Mouse (Mus musculus) thymus, adult 2 months (tissue): ENCODE results near the gene Txnrd2. TPM values are rescaled to one million over a fixed set of nuclear protein-coding genes. Genes with fewer than 3 reads are reported as not detected.

Experiments
- DNase-seq: peaks from one replicate; pipeline ENCODE4 v3.0.0; 2021
- H3K27ac ChIP-seq: fragments of 200-500 bp; 2 replicates; pipeline ENCODE4 v1.5.1; 2012; ENCODE audit warnings: low read length, control low read depth; ENCODE audit not compliant: control insufficient read depth, insufficient read depth
- H3K27me3 ChIP-seq: fragments of 200-500 bp; 2 replicates; pipeline ENCODE4 v1.6.1; 2012; ENCODE audit warnings: mild to moderate bottlenecking, low read length, moderate library complexity, mixed read lengths; ENCODE audit not compliant: control insufficient read depth, insufficient read depth
- H3K36me3 ChIP-seq: fragments of 200-500 bp; 2 replicates; pipeline ENCODE4 v1.6.1; 2012; ENCODE audit warnings: mild to moderate bottlenecking, low read length, moderate library complexity; ENCODE audit not compliant: control insufficient read depth, insufficient read depth
- H3K4me1 ChIP-seq: fragments of 200-500 bp; replicated peaks from 2 replicates; pipeline ENCODE4 v1.6.1; 2012; ENCODE audit warnings: low read length; ENCODE audit not compliant: control insufficient read depth, insufficient read depth
- H3K4me3 ChIP-seq: fragments of 200-500 bp; 2 replicates; pipeline ENCODE4 v1.5.1; 2012; ENCODE audit warnings: mild to moderate bottlenecking, low read length, control low read depth, moderate library complexity; ENCODE audit not compliant: control insufficient read depth, insufficient read depth
- CTCF ChIP-seq: fragments of 200-500 bp; IDR thresholded peaks from 2 replicates; pipeline ENCODE4 v1.5.1; 2012; ENCODE audit warnings: mild to moderate bottlenecking, control low read depth, low read length, moderate library complexity, borderline replicate concordance; ENCODE audit not compliant: control insufficient read depth, poor library complexity, insufficient read depth; ENCODE audit errors: extremely low read depth
- POLR2A ChIP-seq: fragments of 200-500 bp; IDR thresholded peaks from 2 replicates; pipeline ENCODE4 v1.6.1; 2012; ENCODE audit warnings: mild to moderate bottlenecking, low read length, control low read depth, moderate library complexity; ENCODE audit not compliant: control insufficient read depth, poor library complexity, insufficient read depth; ENCODE audit errors: extremely low read depth
- WGBS: fragments of 180-500 bp; shearing (Covaris S2); methylation state at CpG from one replicate; pipeline ENCODE4 v1.1.7; 2018; 5-methylcytosine and 5-hydroxymethylcytosine counted together
- polyA plus RNA-seq: library from polyadenylated mRNA; depleted of rRNA; stranded (reverse); fragments of >200 nt; gene quantifications from 2 replicates; pipeline ENCODE4 v1.2.3, GENCODE M21; 2012

Txnrd2 gene
- polyA plus RNA-seq, 1 experiment = 10.6 TPM

DNA sequence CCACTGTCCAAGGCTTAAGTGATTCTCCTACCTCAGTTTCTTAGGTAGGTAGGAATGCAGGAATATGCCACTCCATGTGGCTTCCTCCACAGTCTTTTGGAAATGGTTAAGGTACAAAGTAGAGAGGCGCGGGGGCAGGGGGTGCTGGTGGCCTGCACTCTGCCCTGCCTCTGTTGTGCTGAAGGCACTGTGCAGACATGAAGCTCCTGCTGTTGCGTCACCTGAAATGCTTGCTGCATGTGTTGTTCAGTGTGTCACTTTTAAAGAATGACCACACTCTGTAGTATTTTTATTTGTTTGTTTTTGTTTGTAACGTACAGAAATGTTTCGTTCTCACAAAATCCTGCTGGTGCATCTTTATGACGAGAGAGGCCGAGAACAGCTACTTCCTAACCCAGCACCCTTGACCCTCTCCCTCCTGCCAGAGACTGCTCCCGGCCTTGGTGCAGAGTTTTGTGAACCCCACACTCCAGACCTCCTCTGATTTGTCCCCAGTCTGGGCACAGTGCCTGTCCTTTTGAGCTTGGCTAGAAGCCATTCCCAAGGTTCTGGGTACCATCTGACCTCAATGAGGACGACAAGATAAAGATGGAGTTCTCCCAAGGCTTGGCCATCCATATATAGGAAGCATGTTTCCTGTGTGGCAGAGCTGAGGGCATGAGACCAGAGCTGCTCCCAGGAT lies 43.0 kb upstream of the Txnrd2 start:
- peaks cover 14% of the 10 kb centered on the region for H3K4me1 ChIP-seq
- no peak for TF ChIP-seq CTCF
- no peak for TF ChIP-seq POLR2A
- H3K4me3 ChIP-seq = no peak overlapping the region
- WGBS = 94% methylated on average over 9 of the region's 9 CpGs
- no peak for DNase-seq
- H3K27me3 ChIP-seq = no peaks in the 10 kb centered on the region
- H3K27ac ChIP-seq = no peak overlapping the region
- no peaks in the 10 kb centered on the region for H3K36me3 ChIP-seq

DNA sequence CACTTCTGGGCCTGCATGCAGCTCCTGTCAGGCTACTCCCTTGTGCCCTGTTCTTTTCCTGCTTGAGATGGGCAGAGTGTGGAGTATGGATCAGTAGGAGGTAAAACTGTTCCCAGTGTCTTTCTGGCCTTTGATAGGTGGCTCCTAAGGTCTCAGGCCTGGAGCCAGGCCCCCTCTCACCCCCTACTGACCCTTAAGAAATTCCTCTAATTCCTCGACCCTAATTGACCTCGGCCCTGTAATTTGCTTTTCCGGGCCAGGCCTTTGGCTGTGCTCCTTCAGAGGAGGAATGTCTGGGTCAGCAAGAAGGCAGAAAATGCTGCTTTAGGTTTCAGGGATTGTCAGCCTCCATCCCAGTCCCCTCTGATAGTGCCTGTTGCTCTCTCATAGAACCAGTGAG lies 42.4 kb upstream of the Txnrd2 start:
- no peak for DNase-seq
- Histone ChIP-seq H3K27me3 (no peaks in the 10 kb centered on the region), H3K36me3 (no peaks in the 10 kb centered on the region), H3K4me1 (peaks cover 20% of the 10 kb centered on the region), H3K4me3 (no peak overlapping the region), H3K27ac (no peak overlapping the region)
- TF ChIP-seq POLR2A = no peak
- no peak for TF ChIP-seq CTCF
- whole genome bisulfite sequencing = 89% methylated on average over 3 of the region's 3 CpGs

GRCm38 (mm10) chr16:18384211-18384610 lies 42.0 kb upstream of the Txnrd2 start:
- no peak for DNase-seq
- peaks cover 25% of the 10 kb centered on the region for H3K4me1 ChIP-seq
- no peaks in the 10 kb centered on the region for H3K36me3 ChIP-seq
- H3K27ac ChIP-seq = no peak overlapping the region
- H3K27me3 ChIP-seq = no peaks in the 10 kb centered on the region
- WGBS = 95% methylated on average over 7 of the region's 7 CpGs
- TF ChIP-seq CTCF (no peak), POLR2A (no peak)
- no peak overlapping the region for H3K4me3 ChIP-seq

DNA sequence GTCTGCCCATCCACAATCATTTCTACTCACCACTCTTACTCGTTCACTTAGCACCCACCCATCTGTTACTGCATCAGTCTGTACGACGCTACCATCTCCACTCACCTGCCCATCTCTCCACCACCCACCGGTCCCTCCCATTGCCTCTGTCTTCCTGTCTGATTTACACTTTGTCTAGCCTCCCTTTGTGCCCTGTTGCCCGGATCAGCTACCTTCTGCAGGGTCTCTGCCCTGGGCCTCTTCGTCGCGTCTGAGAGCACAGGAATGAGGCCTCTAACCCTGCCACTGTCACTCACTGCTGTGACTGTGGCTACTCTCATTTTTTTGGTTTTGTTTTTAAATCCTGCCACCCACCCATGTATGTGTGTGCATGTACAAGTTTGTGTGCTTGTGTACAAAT lies 41.5 kb upstream of the Txnrd2 start:
- Histone ChIP-seq H3K4me1 (peaks cover 29% of the 10 kb centered on the region), H3K36me3 (no peaks in the 10 kb centered on the region), H3K27me3 (no peaks in the 10 kb centered on the region), H3K4me3 (no peak overlapping the region), H3K27ac (no peak overlapping the region)
- TF ChIP-seq POLR2A = no peak
- no peak for TF ChIP-seq CTCF
- WGBS = 96% methylated on average over 8 of the region's 8 CpGs
- DNase-seq = no peak

DNA sequence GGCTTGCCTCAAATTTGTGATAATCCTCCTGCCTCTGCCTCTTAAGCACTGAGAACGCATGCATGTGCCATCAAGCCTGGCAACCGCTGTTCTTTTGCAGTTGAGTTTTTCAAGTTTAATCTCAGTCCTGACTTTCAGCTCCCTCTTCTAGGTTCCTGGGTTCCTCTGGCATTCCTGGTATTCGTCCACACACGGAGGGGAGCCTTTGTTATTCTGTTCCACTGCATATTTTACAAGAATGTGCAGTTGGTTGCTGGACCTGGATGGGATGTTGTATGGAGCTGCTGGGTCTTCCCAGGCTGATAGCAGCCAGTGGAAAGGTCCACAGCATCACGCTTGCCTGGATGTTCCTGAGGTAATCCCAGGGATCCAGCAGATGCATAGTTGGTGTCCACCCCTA lies 40.8 kb upstream of the Txnrd2 start:
- no peak for DNase-seq
- H3K27me3 ChIP-seq = no peaks in the 10 kb centered on the region
- TF ChIP-seq CTCF (no peak), POLR2A (no peak)
- no peak overlapping the region for H3K27ac ChIP-seq
- 97% methylated on average over 5 of the region's 5 CpGs for WGBS
- H3K4me3 ChIP-seq = no peak overlapping the region
- H3K36me3 ChIP-seq = no peaks in the 10 kb centered on the region
- peaks cover 36% of the 10 kb centered on the region for H3K4me1 ChIP-seq

GRCm38 (mm10) chr16:18386451-18386850 lies 39.7 kb upstream of the Txnrd2 start:
- Histone ChIP-seq H3K27me3 (no peaks in the 10 kb centered on the region), H3K4me1 (peaks cover 36% of the 10 kb centered on the region), H3K4me3 (no peak overlapping the region), H3K27ac (no peak overlapping the region), H3K36me3 (no peaks in the 10 kb centered on the region)
- 54% methylated on average over 7 of the region's 7 CpGs for WGBS
- TF ChIP-seq CTCF (no peak), POLR2A (no peak)
- DNase-seq = no peak

DNA sequence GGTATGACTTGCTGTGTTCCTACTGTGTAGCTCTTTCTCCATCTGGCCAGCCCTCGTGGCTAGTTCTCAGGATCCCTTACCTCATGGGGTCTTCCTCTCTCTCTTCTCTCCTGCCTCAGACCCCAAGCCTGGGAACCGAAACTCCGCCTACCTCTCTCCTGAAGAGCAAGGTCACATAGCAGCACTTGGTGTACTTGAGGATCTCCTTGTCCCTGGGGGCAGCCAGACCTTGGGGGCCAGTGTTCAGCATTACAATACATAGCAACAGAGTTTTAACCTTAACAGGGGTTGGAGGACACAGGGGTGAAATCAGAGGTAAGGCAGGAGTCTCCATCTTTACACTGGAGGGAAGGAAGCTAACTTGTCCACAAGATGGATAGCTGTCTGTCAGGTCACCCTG lies 39.2 kb upstream of the Txnrd2 start:
- TF ChIP-seq CTCF (no peak), POLR2A (no peak)
- Histone ChIP-seq H3K36me3 (no peaks in the 10 kb centered on the region), H3K27ac (peak overlapping the region; percentile 53; the same call in 1 of the 2 replicates), H3K4me3 (no peak overlapping the region), H3K27me3 (no peaks in the 10 kb centered on the region), H3K4me1 (peaks cover 36% of the 10 kb centered on the region)
- no peak for DNase-seq
- WGBS = 69% methylated on average over 3 of the region's 3 CpGs
